Mouse (Mus musculus) small intestine, adult 2 months (tissue): Measurements from ENCODE around the gene Mark4. TPM values are rescaled to one million over a fixed set of nuclear protein-coding genes. Genes with fewer than 3 reads are reported as not detected.

Experiments used
- H3K27ac ChIP-seq: fragments of 200-500 bp; 2 replicates; pipeline ENCODE4 v1.5.1; 2012; ENCODE audit warnings: low read depth, low read length, control low read depth, inconsistent platforms; ENCODE audit not compliant: insufficient read depth
- H3K27me3 ChIP-seq: fragments of 200-500 bp; 2 replicates; pipeline ENCODE4 v1.6.1; 2012; ENCODE audit warnings: mild to moderate bottlenecking, moderate library complexity, low read length, inconsistent platforms; ENCODE audit not compliant: control insufficient read depth, insufficient read depth
- H3K36me3 ChIP-seq: fragments of 200-500 bp; 2 replicates; pipeline ENCODE4 v1.6.1; 2012; ENCODE audit warnings: mild to moderate bottlenecking, low read length, control low read depth, inconsistent platforms; ENCODE audit not compliant: control insufficient read depth, insufficient read depth
- H3K4me1 ChIP-seq: fragments of 200-500 bp; 2 replicates; pipeline ENCODE4 v1.6.1; 2012; ENCODE audit warnings: low read length, inconsistent platforms, mixed read lengths; ENCODE audit not compliant: control insufficient read depth, insufficient read depth, insufficient read length
- H3K4me3 ChIP-seq: fragments of 200-500 bp; 2 replicates; pipeline ENCODE4 v1.5.1; 2012; ENCODE audit warnings: low read depth, mild to moderate bottlenecking, control low read depth, inconsistent platforms, low read length, moderate library complexity
- CTCF ChIP-seq: fragments of 200-500 bp; IDR thresholded peaks from 2 replicates; pipeline ENCODE4 v1.5.1; 2012; ENCODE audit warnings: low read depth, mild to moderate bottlenecking, control low read depth, inconsistent platforms, low read length, moderate library complexity, mixed read lengths; ENCODE audit not compliant: insufficient replicate concordance, insufficient read length; ENCODE audit errors: extremely low read depth
- POLR2A ChIP-seq: fragments of 200-500 bp; IDR thresholded peaks from 2 replicates; pipeline ENCODE4 v1.6.1; 2012; ENCODE audit warnings: low read depth, mild to moderate bottlenecking, control low read depth, inconsistent platforms, low read length, moderate library complexity
- WGBS: fragments of 180-500 bp; shearing (Covaris S2); methylation state at CpG from one replicate; pipeline ENCODE4 v1.1.7; 2018; 5-methylcytosine and 5-hydroxymethylcytosine counted together
- polyA plus RNA-seq: library from polyadenylated mRNA; depleted of rRNA; stranded (reverse); fragments of >200 nt; gene quantifications from 2 replicates; pipeline ENCODE4 v1.2.3, GENCODE M21; 2012; rRNA removed

Gene Mark4
- polyA plus RNA-seq, 1 experiment = 27.4 TPM

DNA sequence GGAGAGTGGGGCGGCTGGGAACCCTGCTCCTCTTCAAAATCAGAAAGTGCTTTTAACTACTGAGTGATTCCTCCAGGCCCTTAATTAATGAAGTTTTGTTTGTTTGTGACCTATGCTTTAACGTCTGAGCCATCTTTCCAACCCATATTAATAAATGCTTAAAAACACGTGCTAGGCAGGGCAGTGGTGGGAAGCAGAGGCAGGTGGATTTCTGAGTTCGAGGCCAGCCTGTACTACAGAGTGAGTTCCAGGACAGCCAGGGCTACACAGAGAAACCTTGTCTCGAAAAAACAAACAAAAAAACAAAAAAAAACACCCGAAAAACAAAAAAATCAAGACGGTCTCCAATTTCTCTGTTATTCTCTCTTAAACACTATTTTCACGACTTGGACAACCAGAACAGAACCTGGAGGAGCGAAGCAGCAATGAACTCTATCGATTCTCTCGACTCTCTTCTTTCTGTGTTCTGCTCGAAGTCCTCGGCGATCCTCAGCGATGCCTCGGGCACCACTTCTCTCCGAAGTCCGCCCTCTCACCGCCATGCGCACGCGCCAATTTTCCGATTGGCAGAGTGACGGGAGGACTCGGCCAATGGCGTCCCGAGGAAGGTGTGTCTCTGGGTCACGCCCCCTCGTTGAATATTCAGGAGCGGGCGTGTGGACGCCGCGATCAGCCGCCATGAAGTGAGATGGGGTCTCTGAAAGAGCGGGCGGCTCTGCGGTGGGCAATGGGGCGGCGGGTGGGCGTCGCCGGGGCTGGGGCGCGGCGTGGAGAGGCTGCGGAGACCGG, 77.0 kb downstream of the Mark4 start, which contains the start of gene Ercc2:
Gene Ercc2, plus strand, starts transcription at position 634 of the 789 bp plus-strand sequence.
- TF ChIP-seq CTCF = no peak
- peak; percentile 19; the same call in 1 of the 2 replicates for TF ChIP-seq POLR2A
- H3K27me3 ChIP-seq = no peaks in the 10 kb centered on the region
- H3K4me1 ChIP-seq = no peaks in the 10 kb centered on the region
- H3K27ac ChIP-seq = no peak within 1 kb of the TSS
- H3K36me3 ChIP-seq = peaks cover 15% of the 10 kb centered on the region
- WGBS = 5% methylated on average over 48 of the region's 48 CpGs
- peak within 1 kb of the TSS; percentile 90 for H3K4me3 ChIP-seq

DNA sequence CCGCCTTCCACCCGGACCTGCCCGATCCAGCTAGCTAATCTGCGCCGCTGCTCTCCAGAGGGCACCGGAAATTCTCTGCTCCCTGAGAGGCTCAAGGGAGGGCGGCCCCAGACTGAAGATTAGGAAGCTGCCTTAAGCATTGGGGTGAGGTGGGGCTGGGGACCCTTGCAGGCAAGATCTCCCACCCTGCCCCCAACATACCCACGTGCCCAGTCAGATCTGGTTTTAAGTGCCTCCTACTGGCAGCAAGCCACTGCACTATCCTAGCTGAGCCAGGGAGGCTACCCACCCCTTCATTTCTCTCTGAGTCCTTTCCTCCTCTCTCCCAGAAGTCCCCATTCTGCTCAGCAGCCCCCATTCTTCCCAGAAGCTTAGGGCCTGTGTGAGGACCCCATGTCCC, 80.6 kb downstream of the Mark4 start:
- H3K4me3 ChIP-seq = no peak overlapping the region
- TF ChIP-seq POLR2A (no peak), CTCF (no peak)
- WGBS = 84% methylated on average over 8 of the region's 8 CpGs
- no peaks in the 10 kb centered on the region for H3K27me3 ChIP-seq
- H3K36me3 ChIP-seq = no peaks in the 10 kb centered on the region
- H3K27ac ChIP-seq = no peak overlapping the region
- H3K4me1 ChIP-seq = no peaks in the 10 kb centered on the region

DNA sequence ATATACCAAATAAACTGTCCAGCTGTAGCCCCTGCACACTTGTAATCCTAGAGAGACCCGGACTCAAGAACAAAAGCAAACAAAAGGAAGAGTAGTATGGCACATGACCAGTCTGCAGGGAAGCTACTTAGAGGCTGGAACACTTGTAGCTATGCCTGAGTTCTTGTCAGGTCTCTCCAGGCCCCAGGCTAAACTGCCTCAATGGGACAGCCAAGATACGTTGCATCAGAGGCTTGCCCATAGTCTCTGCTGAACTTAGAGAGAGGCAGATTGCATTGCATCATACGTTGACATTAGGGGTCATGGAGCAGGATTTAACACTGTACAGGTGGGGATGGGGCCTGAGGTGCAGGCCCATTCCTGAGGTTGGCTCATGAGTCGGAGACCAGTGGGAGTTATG, 82.6 kb downstream of the Mark4 start:
- H3K4me3 ChIP-seq = no peak overlapping the region
- WGBS = 81% methylated on average over 4 of the region's 4 CpGs
- no peaks in the 10 kb centered on the region for H3K36me3 ChIP-seq
- TF ChIP-seq CTCF = no peak
- no peak for TF ChIP-seq POLR2A
- H3K27me3 ChIP-seq = no peaks in the 10 kb centered on the region
- H3K4me1 ChIP-seq = no peaks in the 10 kb centered on the region
- no peak overlapping the region for H3K27ac ChIP-seq

DNA sequence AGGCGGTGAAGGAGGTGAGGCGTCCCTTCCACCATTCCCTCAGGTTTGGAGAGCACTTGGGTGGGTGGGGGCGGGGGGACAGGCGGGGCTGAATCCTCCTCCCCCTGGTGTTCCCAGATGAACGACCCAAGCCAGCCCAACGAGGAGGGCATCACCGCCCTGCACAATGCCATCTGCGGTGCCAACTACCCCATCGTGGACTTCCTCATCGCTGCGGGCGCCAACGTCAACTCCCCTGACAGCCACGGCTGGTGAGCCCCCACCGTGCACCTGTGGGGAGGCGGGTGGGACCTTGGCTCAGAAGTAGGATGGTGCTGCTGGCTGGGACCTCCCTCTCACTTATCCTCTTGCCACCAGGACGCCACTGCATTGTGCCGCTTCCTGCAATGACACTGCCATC, 83.3 kb downstream of the Mark4 start:
- TF ChIP-seq POLR2A (no peak), CTCF (no peak)
- no peaks in the 10 kb centered on the region for H3K27me3 ChIP-seq
- H3K4me3 ChIP-seq = no peak overlapping the region
- H3K4me1 ChIP-seq = no peaks in the 10 kb centered on the region
- whole genome bisulfite sequencing = 86% methylated on average over 18 of the region's 18 CpGs
- H3K27ac ChIP-seq = no peak overlapping the region
- H3K36me3 ChIP-seq = no peaks in the 10 kb centered on the region

Other genes starting within 250 kb of the Mark4 start
- gene Gpr4, start 246.3 kb downstream of the Mark4 start, polyA plus RNA-seq = 3.8 and 4.4 TPM in 2 replicates
- gene Opa3, start 230.5 kb downstream of the Mark4 start, polyA plus RNA-seq = 17.1 and 34.6 TPM in 2 replicates
- gene Vasp, start 187.0 kb downstream of the Mark4 start, polyA plus RNA-seq = 183 and 517 TPM in 2 replicates
- gene Ppm1n, start 178.8 kb downstream of the Mark4 start, polyA plus RNA-seq = 1.8 and 11.8 TPM in 2 replicates
- gene Rtn2, start 176.2 kb downstream of the Mark4 start, polyA plus RNA-seq = 6.7 and 11.7 TPM in 2 replicates
- 1.7 and 16.7 TPM in 2 replicates for gene Fosb, start 148.8 kb downstream of the Mark4 start, polyA plus RNA-seq
- gene Ercc1, start 114.0 kb downstream of the Mark4 start, polyA plus RNA-seq = 9.3 and 17.5 TPM in 2 replicates
- gene Cd3eap, start 99.3 kb downstream of the Mark4 start, polyA plus RNA-seq = 2.0 and 2.5 TPM in 2 replicates
- gene Ppp1r13l, start 99.1 kb downstream of the Mark4 start, polyA plus RNA-seq = 6.2 and 10.4 TPM in 2 replicates
- 21.0 and 31.2 TPM in 2 replicates for gene Ercc2, start 76.8 kb downstream of the Mark4 start, polyA plus RNA-seq
- gene Klc3, start 54.7 kb downstream of the Mark4 start, polyA plus RNA-seq = 2.6 and 3.5 TPM in 2 replicates
- gene Ckm, start 54.0 kb downstream of the Mark4 start, polyA plus RNA-seq = 31.9 and 45.3 TPM in 2 replicates
- gene Exoc3l2, start 4.5 kb upstream of the Mark4 start, polyA plus RNA-seq = 6.5 and 12.0 TPM in 2 replicates
- 11.9 and 24.9 TPM in 2 replicates for gene Bloc1s3, start 49.5 kb upstream of the Mark4 start, polyA plus RNA-seq
- gene Trappc6a, start 49.6 kb upstream of the Mark4 start, polyA plus RNA-seq = 56.3 and 120 TPM in 2 replicates
- gene Nkpd1, start 59.0 kb upstream of the Mark4 start, polyA plus RNA-seq = 0.23 and 0.43 TPM in 2 replicates
- gene Ppp1r37, start 104.3 kb upstream of the Mark4 start, polyA plus RNA-seq = 57.9 and 115 TPM in 2 replicates
- 3.0 and 3.7 TPM in 2 replicates for gene Zfp296, start 118.5 kb upstream of the Mark4 start, polyA plus RNA-seq
- gene Gemin7, start 118.8 kb upstream of the Mark4 start, polyA plus RNA-seq = 85.5 and 146 TPM in 2 replicates
- gene Clasrp, start 145.7 kb upstream of the Mark4 start, polyA plus RNA-seq = 91.6 and 184 TPM in 2 replicates
- 47.2 and 144 TPM in 2 replicates for gene Relb, start 170.6 kb upstream of the Mark4 start, polyA plus RNA-seq
- gene Clptm1, start 206.2 kb upstream of the Mark4 start, polyA plus RNA-seq = 70.5 and 141 TPM in 2 replicates
- gene Apoc2, start 219.1 kb upstream of the Mark4 start, polyA plus RNA-seq = 1,337 and 1,661 TPM in 2 replicates
- 0.37 and 0.69 TPM in 2 replicates for gene Gm44805, start 222.6 kb upstream of the Mark4 start, polyA plus RNA-seq
- 0.33 and 1.4 TPM in 2 replicates for gene Apoc4, start 222.7 kb upstream of the Mark4 start, polyA plus RNA-seq
- not detected in 2 replicates for gene Apoc1, start 233.8 kb upstream of the Mark4 start, polyA plus RNA-seq
- 591 and 688 TPM in 2 replicates for gene Apoe, start 240.4 kb upstream of the Mark4 start, polyA plus RNA-seq